Mouse (Mus musculus) spleen, postnatal 4 days (tissue): ENCODE measurements around the gene Tuba3b.

Source experiments
- DNase-seq, 2 experiments: peaks; one replicate each; pipeline ENCODE4 v3.0.0; 2022; ENCODE audit warnings: low spot score in 2 of 2

Tuba3b gene

GRCm38 (mm10) chr6:145665751-145666150 is 50.2 kb downstream of the Tuba3b start:
- DNase-seq = no peak

- DNase-seq = no peak
Measured at GRCm38 (mm10) chr6:145667654-145668053, 52.1 kb downstream of the Tuba3b start.

- DNase-seq = no peak
Measured at GRCm38 (mm10) chr6:145669596-145670071, 54.1 kb downstream of the Tuba3b start.
